Mouse (Mus musculus) cerebellum, adult 2 months (tissue): Measurements from ENCODE around the gene Srcin1. TPM values are rescaled to one million over a fixed set of nuclear protein-coding genes. Genes with fewer than 3 reads are reported as not detected.

Experiments used
- DNase-seq, 2 experiments: peaks; one replicate each; pipeline ENCODE4 v3.0.0; 2021
- H3K27ac ChIP-seq: fragments of 200-500 bp; 2 replicates; pipeline ENCODE4 v1.5.1; 2012; ENCODE audit warnings: low read length, control low read depth, inconsistent platforms; ENCODE audit not compliant: insufficient read depth
- H3K27me3 ChIP-seq: fragments of 200-500 bp; 2 replicates; pipeline ENCODE4 v1.6.1; 2012; ENCODE audit warnings: inconsistent platforms, mild to moderate bottlenecking, low read length, moderate library complexity; ENCODE audit not compliant: control insufficient read depth, insufficient read depth
- H3K4me1 ChIP-seq: fragments of 200-500 bp; 2 replicates; pipeline ENCODE4 v1.6.1; 2011; ENCODE audit warnings: low read length; ENCODE audit not compliant: control insufficient read depth, insufficient read depth
- H3K4me3 ChIP-seq: fragments of 200-500 bp; replicated peaks from 2 replicates; pipeline ENCODE3; 2011; ENCODE audit warnings: mild to moderate bottlenecking, low read depth, low read length, control low read depth; ENCODE audit not compliant: insufficient read depth
- CTCF ChIP-seq: fragments of 200-500 bp; IDR thresholded peaks from 2 replicates; pipeline ENCODE4 v1.5.1; 2011; ENCODE audit warnings: low read depth, mild to moderate bottlenecking, control low read depth, low read length, moderate library complexity, borderline replicate concordance; ENCODE audit not compliant: insufficient read depth
- POLR2A ChIP-seq: fragments of 200-500 bp; IDR thresholded peaks from 2 replicates; pipeline ENCODE4 v1.6.1; 2011; ENCODE audit warnings: low read length, control low read depth, borderline replicate concordance; ENCODE audit not compliant: insufficient read depth
- WGBS: fragments of 180-500 bp; shearing (Covaris S2); methylation state at CpG from one replicate; pipeline ENCODE4 v1.1.7; 2018; 5-methylcytosine and 5-hydroxymethylcytosine counted together
- polyA plus RNA-seq: library from polyadenylated mRNA; depleted of rRNA; stranded (reverse); fragments of >200 nt; gene quantifications from 2 replicates; pipeline ENCODE4 v1.2.3, GENCODE M21; 2012; rRNA removed

Srcin1 gene
- 127 and 142 TPM in 2 replicates for polyA plus RNA-seq

DNA sequence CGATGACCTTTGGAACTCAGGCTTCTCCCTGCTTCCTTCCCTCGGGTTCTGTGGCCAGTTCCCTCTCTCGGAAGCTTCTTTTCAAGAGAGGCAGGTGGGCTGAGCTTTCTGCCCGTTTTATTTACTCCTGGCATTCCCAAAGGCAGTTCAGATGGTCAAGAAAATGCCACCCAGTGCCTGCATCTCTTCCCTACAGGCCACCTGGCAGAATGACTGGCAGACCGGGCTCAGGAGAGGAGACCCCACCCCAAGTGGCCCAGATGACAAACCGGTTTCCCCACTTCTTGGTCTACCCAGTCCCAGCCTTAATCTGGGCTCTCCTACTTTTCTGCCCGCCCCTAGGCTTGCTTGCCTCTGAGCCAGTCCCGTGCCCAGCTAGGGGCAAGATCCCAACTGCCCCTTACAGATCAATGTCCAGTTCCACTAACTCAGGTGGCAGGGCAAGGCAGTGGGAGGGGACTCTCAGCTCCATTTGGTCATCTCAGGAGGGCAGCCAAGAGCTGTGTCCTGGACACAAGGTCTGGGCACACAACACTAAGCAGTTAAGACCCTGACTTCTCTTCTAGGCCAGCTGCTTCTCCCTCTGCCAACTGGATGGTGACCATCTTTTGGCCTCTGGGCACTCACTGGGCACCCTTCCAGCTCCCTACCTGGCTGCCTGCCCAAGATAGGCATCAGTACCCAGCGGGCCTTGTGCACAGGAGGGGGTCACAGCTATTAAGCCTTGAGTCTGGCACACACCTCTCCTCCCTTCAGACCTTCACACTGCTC, at the start of gene Srcin1:
Gene Srcin1, minus strand, starts transcription at position 51 of the 771 bp plus-strand sequence.
- WGBS, result 15% methylated on average over 9 of the region's 9 CpGs
- TF ChIP-seq POLR2A, result no peak
- no peak for TF ChIP-seq CTCF
- Histone ChIP-seq H3K4me3 (peak within 1 kb of the TSS; percentile 98), H3K27ac (peak within 1 kb of the TSS; percentile 88), H3K27me3 (no peaks in the 10 kb centered on the region), H3K4me1 (peaks cover 18% of the 10 kb centered on the region)
- DNase-seq, result peak; percentile 74 to 81

DNA sequence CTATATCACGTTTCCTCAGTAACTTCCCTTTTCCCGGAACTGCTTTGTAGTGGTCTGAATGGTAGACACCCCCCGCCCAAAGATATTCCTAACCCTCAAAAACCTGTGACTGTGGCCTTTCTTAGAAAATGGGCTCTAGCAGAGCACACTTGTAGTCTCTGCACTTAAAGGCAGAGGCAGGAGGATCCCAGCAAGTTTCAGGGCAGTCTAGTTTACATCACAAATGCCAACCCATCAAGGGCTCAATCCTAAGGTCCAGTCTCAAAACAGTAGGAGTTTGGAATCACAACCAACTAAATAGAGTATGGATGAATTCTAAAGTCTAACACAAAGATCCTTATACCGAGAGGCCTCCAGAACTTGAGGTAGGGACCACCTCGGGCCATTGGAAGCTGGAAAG, 49.6 kb upstream of the Srcin1 start:
- Histone ChIP-seq H3K4me3 (no peak overlapping the region), H3K27me3 (peaks cover 10% of the 10 kb centered on the region; the same call in 1 of the 2 replicates), H3K4me1 (peaks cover 3% of the 10 kb centered on the region; the same call in 1 of the 2 replicates), H3K27ac (no peak overlapping the region)
- no peak for TF ChIP-seq POLR2A
- TF ChIP-seq CTCF, result no peak
- 91% methylated on average over 5 of the region's 5 CpGs for WGBS
- no peak for DNase-seq

- no peak overlapping the region for H3K27ac ChIP-seq
- H3K4me3 ChIP-seq, result no peak overlapping the region
- peaks cover 3% of the 10 kb centered on the region for H3K4me1 ChIP-seq
- 71% methylated on average over 9 of the region's 9 CpGs for WGBS
- TF ChIP-seq CTCF (no peak), POLR2A (no peak)
- no peaks in the 10 kb centered on the region for H3K27me3 ChIP-seq
- DNase-seq, result no peak
Measured at GRCm38 (mm10) chr11:97623166-97623565, 47.2 kb upstream of the Srcin1 start.

DNA sequence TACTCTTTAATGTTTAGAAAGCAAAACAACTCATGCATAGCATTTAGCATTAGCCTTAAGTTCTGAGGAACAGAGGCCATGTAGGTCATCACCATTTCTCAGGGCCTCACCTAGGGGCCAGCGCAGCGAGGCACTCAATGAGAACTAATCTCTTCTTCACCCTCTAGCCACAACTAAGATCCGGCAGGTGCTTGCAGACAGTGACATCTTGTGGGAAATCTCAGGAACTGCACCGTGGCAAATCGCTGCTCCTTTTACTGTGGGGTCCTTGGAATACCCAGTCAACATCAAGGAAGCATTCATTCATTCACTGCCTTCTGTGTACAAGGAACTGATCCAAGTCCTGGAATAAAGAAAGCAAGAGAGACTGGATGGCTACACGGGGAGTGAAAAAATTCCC, 46.5 kb upstream of the Srcin1 start:
- H3K27ac ChIP-seq, result no peak overlapping the region
- H3K4me1 ChIP-seq, result peaks cover 3% of the 10 kb centered on the region
- TF ChIP-seq CTCF, result peak; percentile 99
- TF ChIP-seq POLR2A, result no peak
- H3K4me3 ChIP-seq, result no peak overlapping the region
- DNase-seq, result peak; percentile 72 to 83
- no peaks in the 10 kb centered on the region for H3K27me3 ChIP-seq
- WGBS, result 2% methylated on average over 6 of the region's 6 CpGs

DNA sequence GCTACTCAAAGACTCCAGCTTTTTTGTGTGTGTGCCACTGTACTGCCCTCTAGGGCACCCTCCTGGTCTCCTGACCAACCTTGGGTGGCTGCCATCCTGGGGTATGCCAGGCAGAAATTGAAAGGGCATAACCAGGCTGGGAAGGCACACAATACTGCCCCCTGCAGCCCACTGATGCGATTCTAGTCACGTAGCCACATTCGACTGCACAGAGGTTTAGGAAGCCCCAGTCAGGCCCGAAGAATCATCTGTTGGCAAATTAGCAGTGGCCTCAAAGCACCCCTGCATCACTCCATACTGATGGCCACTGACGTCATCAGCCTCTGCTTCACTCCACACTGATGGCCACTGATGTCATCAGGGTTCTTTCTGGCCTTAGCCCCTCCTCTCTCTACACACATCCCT, 43.4 kb upstream of the Srcin1 start:
- H3K4me1 ChIP-seq, result peaks cover 3% of the 10 kb centered on the region
- H3K4me3 ChIP-seq, result no peak overlapping the region
- TF ChIP-seq CTCF (peak; percentile 74), POLR2A (no peak)
- DNase-seq, result peak; percentile 77 to 78
- no peak overlapping the region for H3K27ac ChIP-seq
- H3K27me3 ChIP-seq, result no peaks in the 10 kb centered on the region
- 19% methylated on average over 5 of the region's 5 CpGs for WGBS

- TF ChIP-seq CTCF (no peak), POLR2A (no peak)
- WGBS, result 79% methylated on average over 11 of the region's 11 CpGs
- H3K27ac ChIP-seq, result no peak overlapping the region
- no peak for DNase-seq
- H3K27me3 ChIP-seq, result no peaks in the 10 kb centered on the region
- H3K4me1 ChIP-seq, result peaks cover 3% of the 10 kb centered on the region
- no peak overlapping the region for H3K4me3 ChIP-seq
Measured at GRCm38 (mm10) chr11:97618368-97618767, 42.4 kb upstream of the Srcin1 start.

- 90% methylated on average over 4 of the region's 4 CpGs for WGBS
- Histone ChIP-seq H3K27ac (no peak overlapping the region), H3K4me1 (peaks cover 3% of the 10 kb centered on the region), H3K4me3 (no peak overlapping the region), H3K27me3 (no peaks in the 10 kb centered on the region)
- DNase-seq, result no peak
- TF ChIP-seq POLR2A, result no peak
- no peak for TF ChIP-seq CTCF
Measured at GRCm38 (mm10) chr11:97615276-97615675, 39.3 kb upstream of the Srcin1 start.

GRCm38 (mm10) chr11:97611076-97611475, 35.1 kb upstream of the Srcin1 start:
- DNase-seq, result no peak
- no peak overlapping the region for H3K27ac ChIP-seq

More at GRCm38 (mm10) chr11:97611076-97611475, 35.1 kb upstream of the Srcin1 start:
- TF ChIP-seq POLR2A (no peak), CTCF (no peak)
- Histone ChIP-seq H3K4me1 (peaks cover 3% of the 10 kb centered on the region), H3K27me3 (no peaks in the 10 kb centered on the region), H3K4me3 (no peak overlapping the region)
- 18% methylated on average over 8 of the region's 8 CpGs for WGBS
